Mouse (Mus musculus) G1E (cell line): ENCODE results near the gene Mobp.

Experiments
- CTCF ChIP-seq: IDR thresholded peaks from 2 replicates; pipeline ENCODE4 v1.5.1; 2012; ENCODE audit warnings: low read depth, low read length, inconsistent platforms, mixed read lengths
- GATA1 ChIP-seq: IDR thresholded peaks from 2 replicates; pipeline ENCODE4 v1.6.1; 2012; ENCODE audit warnings: borderline replicate concordance, low read length, inconsistent platforms, mixed read lengths
- GATA2 ChIP-seq: IDR thresholded peaks from 2 replicates; pipeline ENCODE4 v1.6.1; 2012; ENCODE audit warnings: low read depth, low read length, inconsistent platforms, borderline replicate concordance
- POLR2AphosphoS5 ChIP-seq: IDR thresholded peaks from 2 replicates; pipeline ENCODE4 v1.6.1; 2012; ENCODE audit warnings: low read depth, low read length, inconsistent platforms; ENCODE audit not compliant: insufficient replicate concordance

DNA sequence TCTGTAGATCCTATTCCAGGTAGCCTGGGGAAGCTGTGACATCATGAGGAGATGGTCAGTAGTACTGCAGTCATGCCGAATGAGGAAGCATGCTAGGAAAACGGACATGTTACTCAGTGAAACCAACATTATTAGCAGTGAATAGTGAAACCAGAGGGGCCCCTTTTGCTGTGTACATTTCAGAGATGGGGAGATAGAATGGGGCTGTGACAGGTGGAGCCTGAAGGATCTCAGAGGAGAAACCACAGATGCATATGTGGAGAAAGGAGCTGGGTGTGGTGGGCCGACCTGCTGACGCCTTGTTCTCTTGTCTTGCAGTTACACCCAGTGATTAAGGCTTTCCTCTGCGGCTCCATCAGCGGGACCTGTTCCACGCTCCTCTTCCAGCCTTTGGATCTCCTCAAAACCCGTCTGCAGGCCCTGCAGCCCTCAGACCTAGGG is 33.3 kb upstream of the Mobp start:
- no peak for TF ChIP-seq GATA1
- TF ChIP-seq CTCF = no peak
- no peak for TF ChIP-seq POLR2AphosphoS5
- TF ChIP-seq GATA2 = no peak
